Mouse (Mus musculus) forebrain, embryonic 15.5 days (tissue): Measurements from ENCODE around the gene Cbx2. TPM values are rescaled to one million over a fixed set of nuclear protein-coding genes. Genes with fewer than 3 reads are reported as not detected.

Experiments
- ATAC-seq: fragments of 200-750 bp; cut with Nextera tagmentation; replicated peaks from 2 replicates; pipeline ENCODE4 v1.8.0; 2017; ENCODE audit warnings: mild to moderate bottlenecking, moderate TSS enrichment, moderate library complexity
- H3K27ac ChIP-seq: fragments of 300-500 bp; sonication (generic); replicated peaks from 2 replicates; pipeline ENCODE4 v1.5.1; 2015; ENCODE audit warnings: mild to moderate bottlenecking, inconsistent platforms
- H3K27me3 ChIP-seq: fragments of 300-500 bp; sonication (generic); 2 replicates; pipeline ENCODE4 v1.6.1; 2015; ENCODE audit warnings: inconsistent platforms
- H3K36me3 ChIP-seq: fragments of 300-500 bp; sonication (generic); 2 replicates; pipeline ENCODE4 v1.6.1; 2015; ENCODE audit warnings: mild to moderate bottlenecking, inconsistent platforms
- H3K4me1 ChIP-seq: fragments of 300-500 bp; sonication (generic); 2 replicates; pipeline ENCODE4 v1.6.1; 2015; ENCODE audit warnings: inconsistent platforms
- H3K4me2 ChIP-seq: fragments of 300-500 bp; sonication (generic); replicated peaks from 2 replicates; pipeline ENCODE4 v1.6.1; 2015; ENCODE audit warnings: mild to moderate bottlenecking, inconsistent platforms
- H3K4me3 ChIP-seq: fragments of 300-500 bp; sonication (generic); 2 replicates; pipeline ENCODE4 v1.5.1; 2015; ENCODE audit warnings: mild to moderate bottlenecking, inconsistent platforms
- H3K9ac ChIP-seq: fragments of 300-500 bp; sonication (generic); replicated peaks from 2 replicates; pipeline ENCODE4 v1.6.1; 2015; ENCODE audit warnings: mild to moderate bottlenecking, inconsistent platforms
- H3K9me3 ChIP-seq: fragments of 300-500 bp; sonication (generic); 2 replicates; pipeline ENCODE4 v1.6.1; 2016; ENCODE audit warnings: inconsistent platforms
- WGBS: fragments of 180-500 bp; shearing (Covaris S2); methylation state at CpG from one replicate; pipeline ENCODE4 v1.1.7; 2015; ENCODE audit warnings: mixed read lengths; 5-methylcytosine and 5-hydroxymethylcytosine counted together
- polyA plus RNA-seq: library from polyadenylated mRNA; unstranded; fragments of >200 nt; fragmentation: Nextera tagmentation; extraction: Ambion mirVana; gene quantifications from 2 replicates; pipeline ENCODE4 v1.2.1, GENCODE M21; 2015

The Cbx2 gene
- polyA plus RNA-seq, 1 experiment from 2014 or later = 30.4 TPM

DNA sequence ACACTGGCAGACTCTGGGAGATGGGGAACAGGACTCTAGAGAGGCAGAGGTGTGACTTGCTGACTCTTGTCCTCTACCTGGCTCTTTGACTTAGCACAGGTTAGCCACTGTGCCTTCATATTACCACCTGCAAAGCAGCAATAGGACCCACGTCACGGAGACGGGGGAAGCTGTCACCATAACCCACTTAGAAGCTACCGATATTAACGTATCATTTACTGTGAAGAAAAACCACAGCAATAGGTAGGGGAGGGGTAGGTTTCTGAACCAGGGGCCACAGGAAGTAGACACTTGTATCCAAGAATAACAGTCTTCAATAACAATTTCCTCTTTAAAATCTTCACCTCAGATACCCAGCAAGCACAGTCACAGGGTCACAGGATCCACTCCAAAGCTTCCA, 53.0 kb downstream of the Cbx2 start:
- Histone ChIP-seq H3K27me3 (no peaks in the 10 kb centered on the region; the same call in 1 of the 2 replicates), H3K9me3 (no peaks in the 10 kb centered on the region), H3K4me2 (no peak overlapping the region), H3K36me3 (peaks cover 4% of the 10 kb centered on the region; the same call in 1 of the 2 replicates), H3K9ac (no peak overlapping the region), H3K4me3 (no peak overlapping the region), H3K4me1 (peaks cover 30% of the 10 kb centered on the region), H3K27ac (no peak overlapping the region)
- 89% methylated on average over 5 of the region's 5 CpGs for WGBS
- no peak for ATAC-seq

- H3K9me3 ChIP-seq = no peaks in the 10 kb centered on the region
- ATAC-seq = no peak
- H3K27ac ChIP-seq = peak overlapping the region; percentile 74
- H3K27me3 ChIP-seq = peaks cover 10% of the 10 kb centered on the region
- peaks cover 19% of the 10 kb centered on the region; the same call in 1 of the 2 replicates for H3K36me3 ChIP-seq
- H3K4me1 ChIP-seq = peaks cover 49% of the 10 kb centered on the region
- no peak overlapping the region for H3K9ac ChIP-seq
- no peak overlapping the region for H3K4me2 ChIP-seq
- WGBS = 77% methylated on average over 4 of the region's 4 CpGs
- H3K4me3 ChIP-seq = no peak overlapping the region
These were observed 55.0 kb downstream of the Cbx2 start for GRCm38 (mm10) chr11:119077755-119078154.

GRCm38 (mm10) chr11:119078691-119079444, 56.1 kb downstream of the Cbx2 start:
- Histone ChIP-seq H3K9me3 (no peaks in the 10 kb centered on the region), H3K4me2 (peak overlapping the region; percentile 24), H3K27ac (peak overlapping the region; percentile 74), H3K36me3 (peaks cover 19% of the 10 kb centered on the region; the same call in 1 of the 2 replicates), H3K4me3 (no peak overlapping the region), H3K27me3 (peaks cover 10% of the 10 kb centered on the region), H3K9ac (peak overlapping the region; percentile 2; the same call in 1 of the 2 replicates), H3K4me1 (peaks cover 60% of the 10 kb centered on the region)
- ATAC-seq = peak; percentile 84
- WGBS = 4% methylated on average over 27 of the region's 27 CpGs

- Histone ChIP-seq H3K9me3 (no peaks in the 10 kb centered on the region), H3K4me1 (peaks cover 66% of the 10 kb centered on the region), H3K4me2 (peak overlapping the region; percentile 24), H3K9ac (0 out of 2 replicates have a peak overlapping the region, but pooled peaks have one; percentile 2), H3K27me3 (peaks cover 10% of the 10 kb centered on the region), H3K36me3 (peaks cover 19% of the 10 kb centered on the region; the same call in 1 of the 2 replicates), H3K4me3 (no peak overlapping the region), H3K27ac (peak overlapping the region; percentile 74)
- WGBS = 28% methylated on average over 7 of the region's 7 CpGs
- ATAC-seq = no peak
These were observed 56.7 kb downstream of the Cbx2 start for GRCm38 (mm10) chr11:119079445-119079837.

DNA sequence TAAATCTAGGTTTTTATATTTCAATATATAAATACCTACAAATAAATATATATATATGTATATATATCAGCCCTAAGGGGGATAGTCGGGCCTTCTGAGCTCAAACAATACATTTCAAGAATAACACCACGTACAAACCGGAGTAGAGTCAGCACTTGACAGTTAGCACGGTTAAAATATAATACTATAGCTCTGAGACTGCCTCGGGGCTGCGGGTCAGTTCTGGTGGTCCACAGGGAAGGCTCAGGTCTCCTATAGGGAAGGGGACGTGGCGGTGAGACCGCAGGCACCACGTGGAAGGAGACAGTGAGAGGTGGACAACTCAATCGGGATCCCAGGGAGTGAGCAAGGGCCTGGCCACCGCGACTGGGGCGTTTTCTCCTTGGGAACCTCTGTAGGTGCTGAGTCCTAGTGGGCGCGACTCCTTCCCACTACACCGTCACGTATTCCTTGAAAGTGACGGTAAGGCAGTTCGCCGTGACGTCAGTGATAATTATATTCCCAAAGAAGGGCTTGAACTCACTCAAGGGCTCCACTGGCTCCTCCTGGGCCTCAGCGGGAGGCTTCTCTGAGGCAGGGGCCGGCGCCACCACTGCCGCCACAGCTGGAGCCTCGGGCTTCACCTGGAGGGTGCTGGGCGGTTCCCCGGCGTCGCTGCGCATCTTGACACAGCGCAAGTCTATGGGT, 57.8 kb downstream of the Cbx2 start:
- no peak for ATAC-seq
- 37% methylated on average over 33 of the region's 33 CpGs for WGBS
- no peaks in the 10 kb centered on the region for H3K9me3 ChIP-seq
- peak overlapping the region; percentile 12 for H3K4me3 ChIP-seq
- H3K4me2 ChIP-seq = peak overlapping the region; percentile 22
- peaks cover 70% of the 10 kb centered on the region for H3K4me1 ChIP-seq
- no peak overlapping the region for H3K27ac ChIP-seq
- H3K27me3 ChIP-seq = peaks cover 10% of the 10 kb centered on the region
- peak overlapping the region; percentile 16; the same call in 1 of the 2 replicates for H3K9ac ChIP-seq
- H3K36me3 ChIP-seq = peaks cover 19% of the 10 kb centered on the region; the same call in 1 of the 2 replicates

Other genes with a start within 250 kb of the Cbx2 start
- 51.1 and 57.2 TPM in 2 replicates for gene Rbfox3, start 111.4 kb upstream of the Cbx2 start, polyA plus RNA-seq
- not detected in 2 replicates for gene Enpp7, start 34.8 kb upstream of the Cbx2 start, polyA plus RNA-seq
- gene Cbx8, start 18.0 kb downstream of the Cbx2 start, polyA plus RNA-seq = 13.8 and 14.1 TPM in 2 replicates
- gene Cbx4, start 63.3 kb downstream of the Cbx2 start, polyA plus RNA-seq = 15.5 and 16.5 TPM in 2 replicates
- gene Tbc1d16, start 205.5 kb downstream of the Cbx2 start, polyA plus RNA-seq = 52.4 and 54.6 TPM in 2 replicates
- 12.9 and 13.7 TPM in 2 replicates for gene Ccdc40, start 205.6 kb downstream of the Cbx2 start, polyA plus RNA-seq
- gene Gaa, start 244.9 kb downstream of the Cbx2 start, polyA plus RNA-seq = 43.9 and 49.8 TPM in 2 replicates